Mouse (Mus musculus): ENCODE measurements around the gene Pld5.

The Pld5 gene

GRCm38 (mm10) chr1:175950421-175950820 is 324.7 kb downstream of the Pld5 start:
- ATAC-seq (ENCODE audit: low TSS enrichment): no peak

- 0 out of 2 replicates have a peak, but pooled peaks have one; percentile 22 for ATAC-seq (ENCODE audit: low TSS enrichment)
Measured at GRCm38 (mm10) chr1:175946718-175947315, 328.3 kb downstream of the Pld5 start.

DNA sequence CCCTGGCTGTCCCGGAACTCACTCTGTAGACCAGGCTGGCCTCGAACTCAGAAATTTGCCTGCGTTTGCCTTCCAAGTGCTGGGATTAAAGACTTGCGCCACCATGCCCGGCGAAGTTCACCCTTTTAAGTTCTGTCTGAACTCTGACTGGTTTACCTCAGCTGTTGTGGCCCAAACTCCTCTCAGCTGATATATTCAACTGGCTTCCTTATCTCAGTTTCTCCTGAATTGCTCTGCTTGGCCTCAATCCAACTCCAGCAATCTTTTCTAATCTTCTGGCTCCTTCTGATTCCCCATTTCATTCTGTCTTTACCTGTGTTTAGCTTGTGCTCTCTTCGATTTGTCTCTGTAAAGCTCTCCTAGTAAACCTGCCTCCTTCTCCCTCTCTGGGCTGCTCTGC is 331.9 kb downstream of the Pld5 start:
- no peak for ATAC-seq (ENCODE audit: low TSS enrichment)

DNA sequence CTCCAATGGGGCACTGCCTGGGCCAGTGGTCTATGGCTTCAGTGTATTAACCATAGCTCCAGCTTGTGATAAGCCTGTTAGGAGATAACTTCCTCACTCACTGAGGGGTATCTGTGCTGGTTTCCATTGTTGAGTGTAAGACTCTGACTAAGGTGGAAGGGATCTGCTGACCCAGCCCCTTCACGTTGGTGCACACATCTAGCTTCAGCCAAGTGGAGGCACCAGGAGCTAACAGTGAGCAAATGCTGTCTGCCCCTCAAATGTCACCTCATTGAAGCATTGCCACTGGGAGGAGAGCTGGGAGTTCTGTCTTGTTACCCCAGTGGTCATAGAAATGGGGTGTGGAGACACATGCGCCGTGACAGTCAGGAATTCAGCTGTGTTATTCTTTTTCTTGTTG is 336.4 kb downstream of the Pld5 start:
- no peak for ATAC-seq (ENCODE audit: low TSS enrichment)

DNA sequence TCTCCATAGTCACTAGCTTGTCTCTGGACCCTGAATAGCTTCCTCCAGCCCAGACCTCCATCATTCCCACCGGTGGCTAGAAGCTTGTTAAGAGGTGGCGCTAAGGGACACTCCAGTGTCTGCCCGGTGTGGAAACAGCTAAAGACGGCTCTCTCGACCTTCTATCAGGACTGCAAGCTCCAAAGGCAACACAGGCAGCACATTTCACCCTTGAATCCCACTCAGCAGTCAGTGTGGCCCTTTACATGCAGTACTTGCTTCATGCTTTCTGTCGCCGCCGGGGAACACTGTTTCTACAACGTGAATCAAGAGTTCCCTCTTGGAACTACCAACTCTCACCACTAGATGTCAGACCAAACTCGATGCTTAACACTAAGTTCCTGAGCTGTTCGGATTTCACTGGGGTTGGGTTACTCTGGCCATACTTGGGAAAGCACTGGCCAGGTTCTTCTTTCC is 338.8 kb downstream of the Pld5 start:
- ATAC-seq (ENCODE audit: low TSS enrichment): peak; percentile 96

DNA sequence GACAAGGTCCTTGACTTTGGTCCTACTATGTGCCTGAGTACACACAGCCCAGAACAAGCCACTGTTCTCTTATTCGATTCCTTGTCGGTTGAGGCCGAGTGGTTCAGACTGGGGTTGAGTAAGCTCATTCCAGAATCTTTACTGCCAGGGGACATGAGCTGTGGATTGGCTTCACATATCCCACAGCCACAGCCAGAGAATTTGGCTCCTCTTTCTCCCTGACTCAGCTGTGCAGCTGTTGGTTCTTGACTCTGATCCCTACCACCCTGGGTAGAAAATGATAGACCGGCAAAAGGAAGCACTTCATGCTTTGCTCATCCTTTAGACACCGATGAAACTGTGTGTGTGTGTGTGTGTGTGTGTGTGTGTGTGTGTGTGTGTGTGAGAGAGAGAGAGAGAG is 343.7 kb downstream of the Pld5 start:
- ATAC-seq (ENCODE audit: low TSS enrichment): no peak

DNA sequence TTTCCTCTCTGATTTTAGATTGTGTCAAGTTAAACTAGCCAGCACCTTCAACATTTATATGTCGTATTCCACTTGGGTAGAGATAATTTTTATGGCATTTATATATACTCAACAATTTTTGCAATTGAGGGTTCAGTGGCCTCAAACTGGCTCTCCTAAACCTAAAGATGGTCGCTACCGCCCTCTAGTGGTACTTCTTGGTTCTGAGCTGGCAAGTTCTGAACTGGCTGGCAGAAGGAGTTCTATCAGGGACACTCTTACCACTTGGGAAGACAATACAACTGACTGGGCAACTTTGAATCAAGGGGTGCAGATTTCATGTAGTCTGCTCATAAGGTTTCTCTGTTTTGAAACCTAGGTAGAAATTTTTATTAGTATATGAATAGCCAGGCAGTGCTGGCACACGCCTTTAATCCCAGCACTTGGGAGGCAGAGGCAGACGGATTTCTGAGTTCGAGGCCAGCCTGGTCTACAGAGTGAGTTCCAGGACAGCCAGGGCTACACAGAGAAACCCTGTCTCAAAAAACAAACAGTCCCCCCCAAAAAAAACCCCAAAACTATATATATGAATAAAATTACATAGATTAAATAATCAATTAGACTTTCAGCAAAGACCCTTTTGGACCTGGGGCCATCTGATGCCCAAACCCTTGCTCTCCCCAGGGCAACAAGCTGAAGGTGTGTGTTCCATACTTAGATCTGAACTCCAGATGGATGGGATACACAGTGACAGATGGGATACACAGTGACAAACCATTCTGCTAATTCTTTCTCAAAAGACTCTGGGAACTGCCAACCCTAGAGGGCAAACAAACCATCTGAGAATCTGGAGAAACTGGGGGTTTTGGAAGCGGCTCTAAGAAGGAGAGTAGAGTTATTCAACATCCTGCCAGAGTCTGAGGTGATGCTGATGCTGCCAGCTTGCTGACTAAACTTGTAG is 351.0 kb downstream of the Pld5 start:
- peak; percentile 92 for ATAC-seq (ENCODE audit: low TSS enrichment)

- no peak for ATAC-seq (ENCODE audit: low TSS enrichment)
Measured at GRCm38 (mm10) chr1:175921091-175921490, 354.0 kb downstream of the Pld5 start.

GRCm38 (mm10) chr1:175920029-175920428 is 355.1 kb downstream of the Pld5 start, which contains the start of gene Gm38100:
Gm38100 (plus strand) TSS chr1:175920329.
- no peak for ATAC-seq (ENCODE audit: low TSS enrichment)

DNA sequence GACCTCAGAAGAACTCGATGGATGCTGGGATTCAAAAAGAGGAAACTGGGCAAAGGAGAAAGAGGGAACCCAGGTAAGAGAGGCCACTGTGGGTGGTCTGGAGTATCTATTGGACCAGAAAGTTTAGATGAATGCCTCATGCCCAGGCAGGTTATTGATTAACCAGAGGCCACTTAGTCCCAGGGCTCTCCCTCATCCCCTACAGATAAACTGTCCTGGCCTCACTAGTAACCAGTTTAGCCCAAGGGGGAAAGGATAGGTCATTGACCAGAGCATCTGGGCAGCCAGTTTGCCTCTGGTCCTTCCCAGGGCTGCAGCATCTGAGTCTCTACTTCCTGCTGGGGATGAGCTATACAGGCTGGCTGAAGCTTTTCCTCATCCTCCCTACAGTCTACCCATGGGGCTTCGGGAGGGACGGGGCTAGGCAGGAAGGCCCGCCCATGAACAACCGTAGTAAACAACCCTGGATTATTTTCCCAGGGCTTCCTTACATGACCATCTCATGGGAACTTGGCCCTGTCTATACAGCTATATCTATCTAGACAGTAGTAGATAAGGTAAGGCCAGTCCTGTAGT is 361.3 kb downstream of the Pld5 start:
- no peak for ATAC-seq (ENCODE audit: low TSS enrichment)

All from frontal cortex, adult (tissue).